Mouse (Mus musculus) frontal cortex, adult 2 months (tissue): ENCODE measurements at regions not wholly inside any gene's neighbourhood (a gene's known extent, or its start where the extent isn't known, plus 50 kb on each side); places are given as distances from the start of the nearest gene placed in this dataset.

Experiments used
- DNase-seq, 2 experiments: peaks; one replicate each; pipeline ENCODE4 v3.0.0; 2022; ENCODE audit warnings: low spot score in 1 of 2; ENCODE audit errors: extremely low spot score in 1 of 2

DNA sequence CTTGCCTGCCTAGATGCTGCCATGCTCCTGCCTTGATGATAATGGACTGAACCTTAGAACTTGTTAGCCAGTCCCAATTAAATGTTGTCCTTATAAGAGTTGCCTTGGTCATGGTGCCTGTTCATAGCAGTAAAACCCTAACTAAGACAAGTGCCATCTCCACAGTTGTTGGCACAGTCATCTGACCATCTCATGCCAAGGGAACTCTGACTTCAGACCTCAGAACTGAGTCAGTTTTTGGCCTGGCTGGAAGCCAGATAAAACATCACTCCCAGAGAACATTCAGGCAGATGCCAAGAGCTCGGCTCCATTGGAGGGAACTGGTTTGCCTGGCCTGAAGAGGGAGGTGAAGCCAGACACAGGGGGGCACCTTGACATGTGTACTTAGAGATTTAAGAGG, 330.2 kb upstream of the Smim15 start:
- no peak for DNase-seq

DNA sequence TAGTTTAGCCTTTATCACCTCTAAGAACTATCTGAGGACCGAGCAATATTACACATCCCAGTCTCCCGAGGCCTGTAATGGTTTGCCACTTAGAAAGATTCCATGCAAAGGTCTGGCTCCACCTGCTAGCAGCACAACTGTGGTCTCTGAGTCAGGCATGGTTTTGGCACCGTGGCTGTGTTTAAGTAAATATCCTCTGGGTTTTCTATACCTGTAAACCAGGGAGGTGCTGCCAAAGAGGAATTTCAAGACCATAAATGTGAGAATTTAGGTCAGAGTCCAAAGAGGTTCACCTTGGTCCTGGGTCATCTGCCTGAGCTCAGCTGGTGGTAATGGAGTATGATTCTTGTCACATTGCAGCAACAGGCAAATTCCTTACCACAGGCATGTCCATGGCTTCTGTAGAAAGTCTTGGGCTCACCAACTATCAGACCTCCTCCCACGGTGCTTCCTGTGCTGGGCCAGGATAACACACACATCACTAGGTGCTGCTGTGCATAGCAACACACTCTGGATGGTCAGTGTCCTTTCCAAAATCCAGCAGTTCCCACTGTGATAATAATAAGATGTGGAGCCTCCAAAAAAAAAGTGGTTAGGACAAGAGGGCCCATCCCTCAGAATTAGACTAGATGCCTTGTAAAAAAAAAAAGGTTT, 332.8 kb upstream of the Smim15 start:
- DNase-seq, result no peak

DNA sequence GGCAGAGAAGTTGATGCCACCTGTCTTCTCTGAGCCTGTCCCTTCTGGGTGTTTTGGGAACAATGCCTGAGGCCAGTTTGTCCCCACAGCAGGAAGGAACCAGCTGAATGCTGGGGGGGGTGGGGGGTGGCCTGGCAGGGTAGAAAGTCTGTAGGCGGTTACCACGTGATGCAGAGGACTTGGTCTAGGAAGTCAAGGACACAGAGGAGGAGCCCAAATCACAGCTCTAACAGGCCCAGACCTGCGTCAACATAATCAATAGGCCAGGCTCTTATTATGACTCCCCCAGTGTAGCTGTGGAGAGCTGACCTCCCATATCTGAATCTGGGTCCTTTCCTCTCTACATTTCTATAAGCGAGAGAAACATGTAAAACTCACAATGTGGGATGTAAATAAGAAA, 333.9 kb upstream of the Smim15 start:
- DNase-seq, result no peak

DNA sequence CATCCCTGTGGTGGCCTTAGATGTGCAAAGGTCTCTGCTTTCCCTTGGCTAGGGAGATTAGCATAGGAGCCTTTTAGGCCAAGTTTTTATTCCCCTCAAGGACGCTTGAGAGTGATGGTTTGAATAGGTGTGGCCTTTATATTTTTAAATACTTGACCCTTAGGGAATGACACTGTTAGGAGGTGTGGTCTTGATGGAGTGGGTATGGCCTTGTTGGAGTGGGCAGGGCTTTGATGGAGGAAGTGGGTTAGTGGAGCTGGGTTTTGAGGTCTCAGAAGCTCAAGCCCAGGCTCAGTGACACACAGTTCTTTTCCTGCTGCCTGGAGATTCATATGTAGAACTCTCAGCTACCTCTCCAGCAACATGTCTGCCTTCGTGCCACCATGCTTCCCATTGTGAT, 334.4 kb upstream of the Smim15 start:
- no peak for DNase-seq

DNA sequence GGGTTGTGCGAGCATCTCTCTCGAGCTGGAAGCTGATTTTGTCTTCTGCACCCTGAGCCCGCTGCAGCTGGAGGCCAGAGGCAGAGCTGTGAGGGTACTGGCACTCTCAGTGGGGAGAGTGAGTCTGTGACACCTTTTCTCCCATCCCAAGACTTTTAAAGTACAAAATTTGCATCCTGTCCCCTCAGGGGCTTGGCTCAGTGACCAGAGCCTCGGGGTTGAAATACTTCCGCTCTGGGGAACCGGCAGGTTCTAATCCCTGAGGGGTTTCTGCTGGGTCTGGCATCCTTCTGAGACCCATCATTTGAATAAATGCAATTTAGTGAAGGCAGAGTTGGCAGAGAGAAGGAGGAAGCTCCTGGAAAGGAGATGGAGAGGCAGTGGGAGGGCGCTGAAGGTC, 340.5 kb upstream of the Smim15 start:
- DNase-seq, result no peak

DNA sequence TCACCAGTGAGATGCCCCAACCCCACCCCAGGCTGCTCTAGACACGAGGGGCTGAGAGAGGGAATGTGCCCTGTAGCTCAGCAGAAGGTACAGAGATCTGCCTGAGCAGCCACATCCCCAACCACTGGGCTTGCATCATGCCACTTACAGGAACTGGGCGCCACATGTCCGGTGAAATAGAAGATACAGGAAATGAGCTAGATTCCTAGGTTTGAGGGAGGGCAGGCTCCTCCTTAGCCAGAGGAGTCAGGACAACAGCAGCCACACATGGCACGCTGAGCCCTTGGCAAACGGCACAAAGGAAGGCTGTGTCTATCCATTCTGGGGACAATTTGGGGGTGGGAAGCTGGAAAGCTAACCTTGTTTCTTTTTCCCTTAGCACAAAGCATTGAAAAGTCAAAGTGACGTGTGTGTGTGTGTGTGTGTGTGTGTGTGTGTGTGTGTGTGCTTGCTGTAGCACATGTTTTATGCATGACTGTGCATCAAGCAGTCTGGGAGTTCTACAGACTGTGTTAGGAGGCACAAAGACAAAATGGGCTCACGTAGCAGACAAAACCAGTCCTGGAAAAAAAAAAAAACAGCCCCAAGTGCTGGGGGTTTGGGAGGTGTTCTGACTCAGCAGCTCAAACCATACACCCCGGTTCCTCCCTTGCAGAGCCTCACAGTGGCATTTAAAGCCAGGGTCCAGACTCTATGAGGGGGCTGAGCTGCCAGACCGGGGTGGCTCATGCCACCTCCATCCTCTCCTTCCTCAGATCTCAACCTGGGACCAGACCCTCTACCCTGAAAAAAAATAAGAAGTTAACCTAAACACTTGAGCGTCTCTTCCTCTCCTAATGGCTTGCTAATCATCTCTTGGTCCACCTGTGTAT, 343.7 kb upstream of the Smim15 start:
- peak; percentile 7 to 39 for DNase-seq

DNA sequence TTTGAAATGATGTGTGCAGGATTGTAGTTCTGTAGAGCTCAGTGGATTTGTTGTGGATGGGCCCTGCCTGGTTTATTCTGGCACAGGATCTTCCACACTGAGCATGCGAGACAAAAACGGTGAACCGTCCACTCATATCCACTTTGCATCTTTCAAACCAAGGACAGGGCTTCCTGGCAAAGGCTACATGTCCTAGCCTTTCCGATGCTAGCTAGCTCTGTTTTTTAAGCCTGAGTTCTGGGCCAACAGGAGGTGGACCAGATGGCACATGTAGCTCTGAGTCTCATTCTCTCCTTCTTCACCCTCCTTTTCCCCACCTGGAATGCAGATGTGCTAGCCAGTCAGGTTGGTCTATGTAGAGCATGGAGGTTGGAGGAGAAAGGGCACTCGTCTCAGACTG, 345.0 kb upstream of the Smim15 start:
- DNase-seq, result no peak

DNA sequence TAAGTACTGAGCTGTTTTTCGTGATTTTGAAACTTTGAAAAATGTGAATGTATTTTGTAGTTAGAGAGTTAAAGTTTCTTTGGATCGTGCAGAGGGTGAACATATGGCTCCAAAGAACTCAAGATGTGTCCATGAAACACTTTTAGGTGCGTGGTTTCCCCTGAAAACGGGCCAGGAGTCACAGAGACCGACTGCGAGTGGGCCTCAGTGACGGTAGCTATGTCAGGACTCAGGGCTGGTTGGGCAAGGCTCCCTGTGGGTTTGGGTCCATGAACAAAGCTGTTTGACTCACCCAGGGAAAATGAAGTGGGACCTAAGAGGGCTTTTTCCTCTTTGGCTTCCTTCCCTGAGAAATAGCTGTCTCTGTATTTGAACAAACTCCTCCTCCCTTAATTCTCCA, 345.9 kb upstream of the Smim15 start:
- peak; percentile 61 to 80 for DNase-seq

DNA sequence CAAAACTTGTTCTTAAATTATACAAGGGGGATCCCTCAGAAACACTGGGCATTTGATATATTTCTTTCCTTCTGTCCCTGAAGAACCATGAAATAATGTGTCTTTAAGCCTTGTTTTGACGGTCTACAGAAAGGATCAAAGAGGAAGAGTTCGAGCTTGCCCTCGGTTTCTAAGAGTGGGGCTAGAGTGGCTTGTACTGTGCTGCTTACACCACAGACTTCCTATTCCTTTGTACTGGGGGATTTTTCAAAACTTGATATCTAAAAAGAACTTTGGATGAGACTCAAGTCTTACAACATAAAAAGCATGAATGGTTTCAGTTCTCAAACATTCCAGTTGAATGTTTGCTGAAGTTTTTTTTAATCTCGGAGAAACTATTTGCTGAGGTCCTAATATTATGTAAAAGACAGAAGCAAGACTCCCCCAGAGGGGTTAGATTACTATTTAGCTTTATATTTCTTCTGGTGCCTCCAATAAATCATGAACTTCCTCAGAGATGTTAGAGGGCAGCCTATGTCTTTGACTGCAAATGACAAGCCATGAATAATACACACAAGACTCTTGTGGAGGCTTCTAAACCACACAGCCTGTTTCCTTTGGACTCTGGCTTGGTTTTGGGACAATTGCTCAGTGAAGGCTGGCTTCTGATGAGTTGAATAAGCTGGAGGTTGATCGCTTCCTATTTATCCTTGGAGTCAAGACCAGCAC, 352.0 kb upstream of the Smim15 start:
- DNase-seq, result no peak

DNA sequence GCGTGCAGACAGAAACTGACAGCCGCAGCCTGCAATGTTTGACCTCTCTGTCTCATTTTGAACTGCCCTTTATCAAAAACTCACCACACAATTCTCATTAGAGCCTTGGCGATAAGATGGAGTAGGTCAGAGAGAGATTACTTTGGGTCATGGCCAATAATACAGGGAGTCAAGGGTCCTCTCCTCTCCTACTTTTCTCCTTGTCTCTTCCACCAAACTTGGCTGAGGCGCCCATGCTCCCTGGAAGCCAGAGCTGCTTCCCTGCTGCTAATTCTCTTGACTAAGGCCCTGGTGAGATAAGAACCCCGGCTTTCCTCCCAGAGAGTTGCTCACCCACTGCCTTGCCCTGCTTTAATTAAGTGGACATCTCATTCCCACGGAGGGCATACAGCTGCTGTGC, 355.3 kb upstream of the Smim15 start:
- DNase-seq, result no peak

DNA sequence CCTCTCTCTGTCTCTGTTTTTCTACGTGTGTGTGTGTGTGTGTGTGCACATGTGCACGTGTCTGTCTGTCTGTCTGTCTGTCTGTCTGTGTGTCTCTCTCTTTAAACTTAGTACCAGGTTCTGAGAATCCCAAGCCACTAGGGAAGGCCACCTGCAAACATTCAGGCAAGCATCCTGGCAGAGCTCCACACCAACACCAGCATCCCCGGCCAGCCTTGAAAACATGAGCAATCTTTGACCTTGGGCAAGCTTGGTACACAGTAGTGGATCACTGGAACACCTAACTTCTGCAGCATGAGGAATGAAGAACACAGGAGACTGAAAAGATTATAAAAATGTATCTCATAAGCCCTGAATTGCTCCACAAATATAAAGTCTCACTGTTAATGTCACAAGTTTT, 359.0 kb upstream of the Smim15 start:
- no peak for DNase-seq

DNA sequence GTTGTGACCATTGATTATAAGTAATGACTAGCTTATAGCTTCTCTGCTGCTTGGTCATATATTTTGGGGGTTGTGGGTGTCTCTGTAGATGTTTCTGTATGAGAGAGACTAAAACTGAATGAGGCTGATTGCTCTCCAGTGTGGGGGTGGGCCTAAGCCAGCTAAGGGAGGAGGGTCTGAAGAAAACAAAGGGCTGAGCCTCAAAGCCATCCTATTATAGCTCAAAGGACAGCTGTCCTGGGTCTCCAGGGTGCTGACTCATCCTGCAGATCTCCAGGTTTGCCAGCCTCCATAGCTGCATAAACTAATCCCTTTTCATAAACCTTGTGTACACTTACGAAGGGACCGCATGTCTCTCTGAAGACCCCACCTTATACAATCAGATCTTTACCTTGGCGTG, 360.3 kb upstream of the Smim15 start:
- DNase-seq, result no peak

DNA sequence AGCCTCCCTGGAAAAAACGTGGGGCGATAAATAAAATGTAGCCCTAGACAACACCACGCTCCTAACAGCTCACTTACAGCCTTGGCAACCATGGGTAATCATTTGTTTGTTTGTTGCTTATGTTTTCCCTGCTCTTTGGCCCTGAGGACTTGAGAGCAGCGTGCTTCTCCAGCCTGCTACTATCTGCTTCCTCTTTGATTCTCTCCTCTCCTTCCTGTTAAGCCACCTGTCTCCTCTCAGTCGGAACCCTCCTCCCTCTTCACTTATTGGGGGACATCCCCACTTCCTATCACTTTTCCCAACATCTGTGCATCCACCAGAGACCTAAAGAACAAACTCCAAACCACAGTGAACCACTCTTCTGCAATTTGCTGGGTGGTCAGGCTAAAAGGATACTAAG, 362.5 kb upstream of the Smim15 start:
- no peak for DNase-seq

DNA sequence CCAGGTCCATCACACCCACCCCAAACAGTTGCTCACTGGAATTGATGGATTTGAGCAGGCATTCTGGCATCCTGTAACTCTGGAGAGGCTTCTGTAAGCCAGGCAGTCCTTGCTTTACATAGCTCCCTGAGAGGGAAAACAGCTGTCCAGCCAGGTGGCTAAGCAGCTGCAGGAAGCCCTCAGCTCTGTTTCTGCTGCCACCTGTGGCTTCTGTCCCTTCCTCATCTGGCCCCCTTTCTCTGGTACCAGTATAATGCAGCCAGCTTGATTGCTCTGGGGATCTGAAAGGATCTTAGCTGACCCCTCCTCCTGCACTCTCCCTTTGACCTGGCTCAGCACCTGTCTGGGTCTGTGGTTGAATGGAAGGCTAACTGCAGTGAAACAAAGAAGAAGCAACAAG, 365.4 kb upstream of the Smim15 start:
- DNase-seq, result no peak

DNA sequence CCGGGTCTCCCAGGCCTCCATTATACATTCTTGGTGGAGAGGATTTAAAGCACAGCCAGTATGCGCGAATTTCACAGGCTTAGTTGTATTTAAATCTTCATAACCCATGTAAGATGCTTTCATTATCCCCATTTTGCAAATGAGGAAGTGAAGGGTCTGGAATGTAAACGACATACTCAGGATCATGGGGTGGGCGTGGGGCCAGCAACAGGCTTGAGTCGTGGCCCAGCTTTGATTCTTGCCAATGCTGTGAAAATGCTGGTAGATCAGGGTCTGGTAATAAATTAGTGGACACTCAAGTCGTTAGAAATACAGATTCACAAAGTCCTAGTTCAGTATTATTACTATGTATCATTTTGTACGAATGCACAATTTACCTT, 367.2 kb upstream of the Smim15 start:
- no peak for DNase-seq

DNA sequence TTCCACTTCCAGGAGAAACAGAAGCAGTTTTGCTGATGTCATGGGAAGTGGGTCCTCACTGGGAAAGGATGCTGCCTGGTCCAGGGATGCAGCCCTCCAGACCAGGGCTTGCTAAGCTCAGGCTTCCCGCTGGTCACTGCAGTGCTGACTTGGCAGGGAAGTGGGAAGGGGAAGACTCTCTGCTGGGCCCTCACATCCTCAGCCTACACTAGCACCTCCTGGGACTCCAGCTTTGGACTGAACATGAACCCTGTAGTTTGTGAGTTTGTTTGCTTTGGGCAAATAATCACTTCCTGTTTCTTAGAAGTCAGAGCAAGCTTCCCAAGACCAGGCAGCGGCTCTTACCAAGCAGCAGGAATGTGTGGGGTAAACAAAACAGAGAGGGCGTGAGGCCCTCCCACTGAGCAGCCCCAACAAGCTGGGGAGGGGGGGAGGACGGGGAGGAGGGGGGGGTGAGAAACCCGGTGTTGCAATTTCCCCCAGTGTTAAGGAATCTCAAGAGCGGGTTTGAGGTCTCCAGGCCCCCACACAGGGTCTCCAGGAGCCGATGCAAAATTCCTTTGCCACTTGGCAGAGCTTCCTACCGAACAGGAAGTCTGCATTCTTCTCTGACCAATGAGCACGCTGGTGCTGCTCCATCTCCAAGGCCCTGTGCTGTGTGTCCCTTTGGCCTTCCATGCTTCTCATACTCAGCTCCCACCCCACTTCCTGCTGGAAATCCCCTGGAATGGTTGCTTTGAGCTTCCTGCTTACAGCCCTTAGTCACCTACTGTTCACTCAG, 367.7 kb upstream of the Smim15 start:
- no peak for DNase-seq

DNA sequence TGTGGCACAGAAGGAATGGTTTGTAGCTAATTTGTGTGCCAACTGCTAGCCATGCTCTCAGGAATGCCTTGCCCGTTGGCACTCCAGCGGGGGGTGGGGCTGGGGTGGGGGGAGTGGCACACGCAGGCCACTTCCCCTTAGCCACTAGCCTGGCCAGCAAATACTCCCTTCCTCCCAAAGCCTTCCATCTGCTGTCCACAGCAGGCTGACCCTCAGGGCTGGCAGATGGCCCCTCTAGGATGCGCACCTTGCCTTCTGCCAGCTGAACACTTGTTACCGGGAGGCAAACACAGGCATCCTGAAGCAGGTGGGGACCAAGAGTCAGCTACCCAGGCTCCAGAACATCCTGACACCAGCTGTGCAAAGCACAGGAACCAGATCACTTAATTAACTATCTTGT, 372.1 kb upstream of the Smim15 start:
- DNase-seq, result no peak

DNA sequence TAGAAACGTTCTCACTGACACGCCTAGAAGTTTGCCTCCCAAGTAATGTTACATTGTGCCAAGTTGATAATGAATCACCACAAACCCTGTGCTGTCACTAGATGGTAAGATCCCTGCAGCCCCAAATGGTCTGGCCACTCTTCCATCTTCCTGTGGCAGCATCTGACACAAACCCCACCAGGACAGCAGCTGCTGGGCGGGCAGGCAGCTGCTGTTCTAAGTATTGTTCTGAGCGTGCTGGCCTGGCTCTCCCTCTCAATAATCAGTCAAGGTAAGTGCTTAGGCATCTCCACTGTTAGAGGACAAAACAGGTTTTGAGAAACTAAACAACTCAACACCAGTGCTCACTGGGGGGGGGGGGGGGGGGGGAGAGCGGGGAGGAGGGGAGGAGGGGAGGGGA, 375.7 kb upstream of the Smim15 start:
- DNase-seq, result no peak

DNA sequence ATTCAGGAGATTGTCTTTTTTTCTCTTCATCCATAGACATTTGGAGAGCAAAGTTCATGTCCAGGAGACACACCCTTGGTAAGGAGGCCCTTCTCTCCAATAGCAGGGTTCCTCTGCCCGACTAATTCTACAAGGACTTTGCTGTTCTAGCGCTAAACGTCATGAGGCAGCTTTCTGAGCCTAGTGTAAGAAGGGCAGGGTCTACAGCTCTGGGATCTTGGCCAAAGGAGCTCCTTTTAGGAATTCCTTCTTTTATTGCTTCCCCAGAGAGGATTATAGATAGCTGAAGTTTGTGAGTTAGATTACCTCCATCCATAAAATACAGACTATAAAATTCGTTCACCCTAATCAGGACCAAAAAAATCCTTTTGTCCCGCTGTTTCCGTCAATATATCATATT, 378.5 kb upstream of the Smim15 start:
- no peak for DNase-seq

DNA sequence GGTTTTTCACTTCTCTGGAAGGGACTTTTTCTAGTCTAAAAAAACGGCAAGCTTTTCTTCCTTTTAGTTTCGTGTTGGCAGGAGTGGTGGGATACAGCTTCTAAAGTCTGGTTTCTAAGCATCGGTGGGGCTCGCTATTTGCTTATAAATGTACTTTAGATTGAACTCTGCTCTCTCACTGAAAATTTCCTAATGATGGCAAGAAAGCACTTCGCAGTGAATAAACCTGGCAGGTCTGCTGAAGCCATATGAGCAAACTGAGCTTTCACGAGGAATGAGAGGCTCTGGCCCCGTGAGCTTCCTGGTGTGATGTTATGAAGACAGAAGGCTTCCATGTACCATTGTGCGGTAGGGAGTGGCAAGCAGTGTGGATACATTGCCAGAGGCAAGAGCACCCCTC, 380.0 kb upstream of the Smim15 start:
- no peak for DNase-seq

DNA sequence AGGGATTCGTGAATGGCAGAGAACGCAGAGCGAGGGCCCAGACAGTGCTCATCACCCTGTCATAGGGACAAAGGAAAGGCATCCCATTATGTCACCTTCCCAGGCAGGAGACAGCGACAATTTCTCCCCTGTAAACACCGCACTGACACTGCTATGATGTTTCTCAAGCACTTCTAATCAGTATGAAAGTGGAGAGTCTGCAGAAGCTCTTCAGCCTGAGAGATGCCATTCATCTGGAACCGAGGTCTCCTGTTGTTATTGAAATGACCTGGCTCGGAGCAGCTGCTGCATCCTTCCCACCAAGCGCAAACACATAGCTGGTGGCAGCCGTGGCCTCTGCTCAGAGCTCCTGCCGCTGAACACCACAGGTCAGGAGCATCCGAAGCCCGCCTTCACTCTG, 380.5 kb upstream of the Smim15 start:
- DNase-seq, result no peak
